Mouse (Mus musculus): ENCODE measurements around the gene Tbc1d8.

- TF ChIP-seq POLR2A (IDR thresholded peaks at IDR 0.05; ENCODE audit: insufficient read depth, low read depth, low read length): no peak
- no peak for TF ChIP-seq CTCF (IDR thresholded peaks at IDR 0.05)
- no peak for TF ChIP-seq EP300 (IDR thresholded peaks at IDR 0.05; ENCODE audit: insufficient read depth, low read depth, low read length)
These were observed 24.3 kb downstream of the Tbc1d8 start for GRCm38 (mm10) chr1:39454108-39454782.

All from heart, adult 2 months (tissue).